Mouse (Mus musculus) liver, adult 2 months (tissue): ENCODE measurements at regions not wholly inside any gene's neighbourhood (a gene's known extent, or its start where the extent isn't known, plus 50 kb on each side); places are given as distances from the start of the nearest gene placed in this dataset.
"Not testable (repeated sequence)": the region's sequence is repeated elsewhere in the genome, so short reads cannot be mapped to it uniquely, and the experiment has no call there.

Experiments
- DNase-seq: peaks from one replicate; pipeline ENCODE4 v3.0.0-alpha.2; 2011; ENCODE audit warnings: low read depth, low spot score; ENCODE audit errors: extremely low read depth
- H3K27ac ChIP-seq: fragments of 200-500 bp; replicated peaks from 2 replicates; pipeline ENCODE4 v1.5.1; 2012; ENCODE audit warnings: low read depth, mild to moderate bottlenecking, control low read depth, inconsistent platforms, low read length; ENCODE audit not compliant: insufficient read depth
- H3K27me3 ChIP-seq: fragments of 200-500 bp; 2 replicates; pipeline ENCODE4 v1.6.1; 2012; ENCODE audit warnings: mild to moderate bottlenecking, moderate library complexity, low read length, inconsistent platforms; ENCODE audit not compliant: control insufficient read depth, insufficient read depth
- H3K36me3 ChIP-seq: fragments of 200-500 bp; 2 replicates; pipeline ENCODE4 v1.6.1; 2012; ENCODE audit warnings: low read length, inconsistent platforms; ENCODE audit not compliant: control insufficient read depth, insufficient read depth
- H3K4me1 ChIP-seq: fragments of 200-500 bp; 2 replicates; pipeline ENCODE4 v1.6.1; 2011; ENCODE audit warnings: low read length; ENCODE audit not compliant: control insufficient read depth, insufficient read depth
- H3K4me3 ChIP-seq: fragments of 200-500 bp; 2 replicates; pipeline ENCODE4 v1.5.1; 2011; ENCODE audit warnings: low read depth, mild to moderate bottlenecking, control low read depth, low read length, moderate library complexity; ENCODE audit not compliant: insufficient read depth
- H3K79me2 ChIP-seq: fragments of 200-500 bp; 2 replicates; pipeline ENCODE4 v1.6.1; 2012; ENCODE audit warnings: inconsistent platforms, mild to moderate bottlenecking, low read length, moderate library complexity; ENCODE audit not compliant: control insufficient read depth, insufficient read depth
- H3K9ac ChIP-seq: fragments of 200-500 bp; 2 replicates; pipeline ENCODE4 v1.6.1; 2012; ENCODE audit warnings: low read depth, mild to moderate bottlenecking, control low read depth, inconsistent platforms, low read length
- CTCF ChIP-seq: fragments of 200-500 bp; IDR thresholded peaks from 2 replicates; pipeline ENCODE4 v1.5.1; 2011; ENCODE audit warnings: low read depth, low read length, control low read depth
- POLR2A ChIP-seq: fragments of 200-500 bp; IDR thresholded peaks from 2 replicates; pipeline ENCODE4 v1.6.1; 2011; ENCODE audit warnings: low read length, control low read depth; ENCODE audit not compliant: insufficient read depth; ENCODE audit errors: extremely low read depth
- WGBS: fragments of 180-500 bp; shearing (Covaris S2); methylation state at CpG from one replicate; pipeline ENCODE4 v1.1.7; 2018; 5-methylcytosine and 5-hydroxymethylcytosine counted together

- 67% methylated on average over 7 of the region's 7 CpGs for WGBS
- TF ChIP-seq CTCF (no peak), POLR2A (no peak)
- Histone ChIP-seq H3K4me1 (no peaks in the 10 kb centered on the region), H3K27ac (no peak overlapping the region), H3K27me3 (no peaks in the 10 kb centered on the region), H3K4me3 (no peak overlapping the region), H3K79me2 (no peaks in the 10 kb centered on the region), H3K9ac (no peak overlapping the region), H3K36me3 (no peaks in the 10 kb centered on the region)
- no peak for DNase-seq
These were observed 137.5 kb upstream of the 1700056E22Rik start for GRCm38 (mm10) chr1:184171601-184172000.

GRCm38 (mm10) chr1:184170926-184171325 lies 136.8 kb upstream of the 1700056E22Rik start:
- Histone ChIP-seq H3K27me3 (no peaks in the 10 kb centered on the region), H3K27ac (no peak overlapping the region), H3K79me2 (no peaks in the 10 kb centered on the region), H3K4me3 (no peak overlapping the region), H3K9ac (no peak overlapping the region), H3K36me3 (no peaks in the 10 kb centered on the region), H3K4me1 (no peaks in the 10 kb centered on the region)
- 76% methylated on average over 3 of the region's 3 CpGs for WGBS
- no peak for TF ChIP-seq POLR2A
- TF ChIP-seq CTCF, result no peak
- DNase-seq, result no peak

GRCm38 (mm10) chr1:184169967-184170366 lies 135.9 kb upstream of the 1700056E22Rik start:
- Histone ChIP-seq H3K27ac (no peak overlapping the region), H3K79me2 (no peaks in the 10 kb centered on the region), H3K4me3 (no peak overlapping the region), H3K36me3 (no peaks in the 10 kb centered on the region), H3K9ac (no peak overlapping the region), H3K4me1 (no peaks in the 10 kb centered on the region), H3K27me3 (no peaks in the 10 kb centered on the region)
- WGBS, result 72% methylated on average over 1 of the region's 1 CpGs
- no peak for DNase-seq
- no peak for TF ChIP-seq CTCF
- no peak for TF ChIP-seq POLR2A

- H3K27me3 ChIP-seq, result no peaks in the 10 kb centered on the region
- 68% methylated on average over 7 of the region's 7 CpGs for WGBS
- TF ChIP-seq POLR2A, result no peak
- no peak for TF ChIP-seq CTCF
- H3K4me3 ChIP-seq, result no peak overlapping the region
- no peak for DNase-seq
- H3K79me2 ChIP-seq, result no peaks in the 10 kb centered on the region
- no peak overlapping the region for H3K27ac ChIP-seq
- H3K9ac ChIP-seq, result no peak overlapping the region
- H3K4me1 ChIP-seq, result no peaks in the 10 kb centered on the region
- H3K36me3 ChIP-seq, result no peaks in the 10 kb centered on the region
These were observed 135.1 kb upstream of the 1700056E22Rik start for GRCm38 (mm10) chr1:184169034-184169783.

- no peaks in the 10 kb centered on the region for H3K79me2 ChIP-seq
- no peak overlapping the region for H3K4me3 ChIP-seq
- no peak overlapping the region for H3K27ac ChIP-seq
- no peaks in the 10 kb centered on the region for H3K4me1 ChIP-seq
- H3K36me3 ChIP-seq, result no peaks in the 10 kb centered on the region
- WGBS, result 87% methylated on average over 2 of the region's 2 CpGs
- H3K9ac ChIP-seq, result no peak overlapping the region
- DNase-seq, result no peak
- no peak for TF ChIP-seq CTCF
- TF ChIP-seq POLR2A, result no peak
- no peaks in the 10 kb centered on the region for H3K27me3 ChIP-seq
These were observed 132.8 kb upstream of the 1700056E22Rik start for GRCm38 (mm10) chr1:184166951-184167350.

- not testable (repeated sequence) for H3K36me3 ChIP-seq, H3K79me2 ChIP-seq, H3K27ac ChIP-seq, H3K9ac ChIP-seq, H3K27me3 ChIP-seq, DNase-seq, H3K4me3 ChIP-seq, H3K4me1 ChIP-seq
- WGBS, result 94% methylated on average over 2 of the region's 2 CpGs
These were observed 128.4 kb upstream of the 1700056E22Rik start for GRCm38 (mm10) chr1:184162526-184162925.
